Mouse (Mus musculus) liver, embryonic 14 days (tissue): ENCODE results near the gene Trpv2. TPM values are rescaled to one million over a fixed set of nuclear protein-coding genes. Genes with fewer than 3 reads are reported as not detected.

Source experiments
- polyA plus RNA-seq: library from polyadenylated mRNA; depleted of rRNA; stranded (reverse); fragments of >200 nt; gene quantifications from 2 replicates; pipeline ENCODE4 v1.2.3, GENCODE M21; 2012; rRNA removed

The Trpv2 gene
- 2.9 and 3.8 TPM in 2 replicates for polyA plus RNA-seq

GRCm38 (mm10) chr11:62573959-62574702, at the start of gene Trpv2:
Gene Trpv2, plus strand, starts transcription at chr11:62574486.

DNA sequence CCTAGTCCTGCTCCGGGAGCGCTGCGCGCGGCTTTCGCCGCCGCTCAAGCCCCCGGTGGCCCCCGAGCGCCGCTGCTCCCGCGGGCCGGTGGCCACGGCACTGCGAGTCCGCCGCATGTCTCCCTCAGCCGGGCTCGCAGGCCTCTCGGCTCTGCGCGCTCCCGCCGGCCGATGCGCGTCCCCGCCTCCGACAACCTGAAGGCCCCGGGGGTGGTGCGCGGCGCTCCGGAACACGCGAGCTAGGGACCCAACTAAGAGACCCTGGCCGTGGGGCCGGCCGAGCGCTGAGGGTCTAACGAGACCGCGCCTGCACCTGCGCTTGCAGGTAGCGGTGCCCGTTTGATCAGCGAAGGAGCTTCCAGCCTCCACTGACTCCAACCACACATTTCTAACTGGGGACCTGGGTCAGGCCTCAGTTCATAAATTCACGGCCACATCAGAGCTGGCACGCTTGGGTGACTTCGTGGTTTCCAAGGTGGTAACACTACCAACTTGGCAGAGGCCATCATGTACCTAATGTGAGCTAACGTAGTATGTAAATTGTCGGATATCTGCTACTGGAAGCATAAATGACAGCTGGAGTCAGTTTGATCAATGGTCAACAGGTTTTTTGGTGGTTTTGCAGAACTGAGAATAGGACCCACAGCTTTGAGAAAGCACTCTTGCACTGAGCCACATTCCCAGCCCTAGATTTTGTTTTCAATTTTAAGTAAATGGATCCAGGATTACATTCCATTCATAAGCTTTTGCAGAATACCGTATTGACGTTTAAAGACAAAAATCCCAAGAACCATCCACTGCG, 35.0 kb upstream of the Trpv2 start, which contains the start of gene Cenpv:
Cenpv (minus strand) TSS at position 173 of the 802 bp plus-strand sequence.

GRCm38 (mm10) chr11:62550727-62551225, 23.5 kb upstream of the Trpv2 start, which contains the start of gene Ubb:
Gene Ubb, plus strand, starts transcription at chr11:62551171.

DNA sequence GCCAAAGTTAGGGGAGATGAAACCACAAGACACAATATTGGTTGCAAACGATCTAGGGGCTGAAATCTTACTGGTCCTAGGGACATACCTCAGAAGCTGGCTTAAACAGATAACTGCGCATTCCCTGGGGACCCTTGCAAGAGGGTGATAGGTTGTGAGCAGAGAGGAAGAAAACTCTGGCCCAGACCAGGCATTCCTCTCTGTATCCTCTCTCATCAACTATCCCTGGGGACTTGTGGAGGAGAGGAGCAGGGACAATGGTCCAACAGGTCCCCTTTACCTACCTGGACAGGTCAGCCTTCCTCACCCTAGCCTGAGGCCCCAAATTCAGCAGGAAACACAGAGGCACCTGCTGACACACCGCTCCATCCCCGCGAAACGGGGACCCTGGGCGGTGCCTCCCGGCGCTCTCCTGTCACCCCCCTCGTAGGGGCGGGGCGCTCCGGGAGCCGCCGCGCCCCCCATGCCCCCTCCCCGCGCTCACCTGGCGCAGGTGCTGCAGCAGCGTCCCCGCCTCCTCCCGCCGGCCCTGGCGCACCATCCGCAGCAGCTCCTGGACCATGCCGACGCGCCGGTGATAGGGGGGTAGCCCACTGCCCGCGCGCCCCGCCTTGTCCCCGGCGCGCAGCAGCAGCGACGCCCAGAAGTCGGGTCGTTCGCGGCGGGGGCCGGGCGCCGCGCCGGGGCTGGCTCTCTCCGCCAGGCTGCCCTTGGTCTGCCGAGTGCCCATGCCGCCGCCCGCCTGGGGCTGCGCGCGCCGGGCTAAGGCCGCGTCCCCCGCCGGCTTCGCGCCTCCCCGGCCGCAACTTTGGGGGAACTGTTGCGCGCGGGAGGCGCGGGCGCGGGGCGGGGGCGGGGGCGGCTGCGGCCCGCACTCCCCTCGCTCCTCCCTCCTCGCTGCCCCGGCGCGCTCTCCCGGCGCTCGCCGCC, 73.6 kb downstream of the Trpv2 start, which contains the start of gene Lrrc75a:
Lrrc75a (minus strand) TSS at position 863 of the 930 bp plus-strand sequence.

GRCm38 (mm10) chr11:62648591-62649391, 74.5 kb downstream of the Trpv2 start, which contains the start of gene Mmgt2:
Gene Mmgt2, plus strand, starts transcription at chr11:62648664.

Other genes starting within 250 kb of the Trpv2 start
- gene Pigl, start 116.0 kb upstream of the Trpv2 start, polyA plus RNA-seq = 3.2 and 3.6 TPM in 2 replicates
- 35.9 and 37.3 TPM in 2 replicates for gene Ncor1, start 115.9 kb upstream of the Trpv2 start, polyA plus RNA-seq
- 24.1 and 27.2 TPM in 2 replicates for gene Cenpv, start 35.2 kb upstream of the Trpv2 start, polyA plus RNA-seq
- 918 and 1,034 TPM in 2 replicates for gene Ubb, start 23.3 kb upstream of the Trpv2 start, polyA plus RNA-seq
- gene Lrrc75a, start 74.0 kb downstream of the Trpv2 start, polyA plus RNA-seq = 0.98 and 1.1 TPM in 2 replicates
- gene Mmgt2, start 74.2 kb downstream of the Trpv2 start, polyA plus RNA-seq = 7.4 and 9.2 TPM in 2 replicates
- 0.18 and 0.28 TPM in 2 replicates for gene Zfp287, start 157.4 kb downstream of the Trpv2 start, polyA plus RNA-seq
- gene Gm10428, start 178.6 kb downstream of the Trpv2 start, polyA plus RNA-seq = not detected in 2 replicates
- 0.53 and 0.62 TPM in 2 replicates for gene Zfp286, start 215.0 kb downstream of the Trpv2 start, polyA plus RNA-seq
- gene Trim16, start 245.7 kb downstream of the Trpv2 start, polyA plus RNA-seq = 0.44 and 0.45 TPM in 2 replicates